Mouse (Mus musculus) left cerebral cortex, adult 9 months (tissue): ENCODE results near the gene Cotl1.

Experiments
- DNase-seq, 2 experiments: peaks; one replicate each; pipeline ENCODE4 v3.0.0; 2022; ENCODE audit warnings: low spot score in 2 of 2

The Cotl1 gene

GRCm38 (mm10) chr8:119838100-119838982 lies 2.0 kb downstream of the Cotl1 start:
- no peak for DNase-seq

GRCm38 (mm10) chr8:119837553-119838071 lies 2.7 kb downstream of the Cotl1 start:
- DNase-seq = no peak

GRCm38 (mm10) chr8:119836831-119837230 lies 3.5 kb downstream of the Cotl1 start:
- DNase-seq = no peak

- DNase-seq = no peak
Observed at GRCm38 (mm10) chr8:119835270-119835669, 5.1 kb downstream of the Cotl1 start.

GRCm38 (mm10) chr8:119834676-119835075 lies 5.7 kb downstream of the Cotl1 start:
- no peak for DNase-seq

GRCm38 (mm10) chr8:119832931-119833330 lies 7.4 kb downstream of the Cotl1 start:
- DNase-seq = no peak

- DNase-seq = no peak
Observed at GRCm38 (mm10) chr8:119832101-119832617, 8.2 kb downstream of the Cotl1 start.

GRCm38 (mm10) chr8:119831336-119831995 lies 8.9 kb downstream of the Cotl1 start:
- no peak for DNase-seq

- DNase-seq = no peak
Observed at GRCm38 (mm10) chr8:119830589-119830988, 9.8 kb downstream of the Cotl1 start.

- no peak for DNase-seq
Observed at GRCm38 (mm10) chr8:119829870-119830580, 10.3 kb downstream of the Cotl1 start.

GRCm38 (mm10) chr8:119829420-119829819 lies 10.9 kb downstream of the Cotl1 start:
- no peak for DNase-seq

GRCm38 (mm10) chr8:119829015-119829414 lies 11.3 kb downstream of the Cotl1 start:
- DNase-seq = no peak

- DNase-seq = no peak
Observed at GRCm38 (mm10) chr8:119827721-119828153, 12.6 kb downstream of the Cotl1 start.

GRCm38 (mm10) chr8:119826982-119827381 lies 13.4 kb downstream of the Cotl1 start:
- no peak for DNase-seq

GRCm38 (mm10) chr8:119825950-119826730 lies 14.2 kb downstream of the Cotl1 start:
- no peak for DNase-seq

GRCm38 (mm10) chr8:119824809-119825273 lies 15.5 kb downstream of the Cotl1 start:
- DNase-seq = peak in 1 of 2 experiments; percentile 59

GRCm38 (mm10) chr8:119824100-119824499 lies 16.2 kb downstream of the Cotl1 start:
- no peak for DNase-seq

GRCm38 (mm10) chr8:119823278-119823677 lies 17.1 kb downstream of the Cotl1 start:
- DNase-seq = no peak

GRCm38 (mm10) chr8:119821691-119822090 lies 18.7 kb downstream of the Cotl1 start:
- DNase-seq = no peak

GRCm38 (mm10) chr8:119819976-119820375 lies 20.4 kb downstream of the Cotl1 start:
- no peak for DNase-seq

- DNase-seq = no peak
Observed at GRCm38 (mm10) chr8:119819316-119819715, 21.0 kb downstream of the Cotl1 start.
